Mouse (Mus musculus): ENCODE results near the gene Slc44a5. TPM values are rescaled to one million over a fixed set of nuclear protein-coding genes. Genes with fewer than 3 reads are reported as not detected.

The Slc44a5 gene
- under 1 TPM; 0.85 to 0.95 TPM for total RNA-seq (2021)
- long read RNA-seq, experiment 1, partial matches to known transcripts = 0 of 1 reads
- long read RNA-seq, experiment 1, other reads (novel, unspliced or antisense) = 1 of 1 reads
- long read RNA-seq, experiment 2 = 0 reads

DNA sequence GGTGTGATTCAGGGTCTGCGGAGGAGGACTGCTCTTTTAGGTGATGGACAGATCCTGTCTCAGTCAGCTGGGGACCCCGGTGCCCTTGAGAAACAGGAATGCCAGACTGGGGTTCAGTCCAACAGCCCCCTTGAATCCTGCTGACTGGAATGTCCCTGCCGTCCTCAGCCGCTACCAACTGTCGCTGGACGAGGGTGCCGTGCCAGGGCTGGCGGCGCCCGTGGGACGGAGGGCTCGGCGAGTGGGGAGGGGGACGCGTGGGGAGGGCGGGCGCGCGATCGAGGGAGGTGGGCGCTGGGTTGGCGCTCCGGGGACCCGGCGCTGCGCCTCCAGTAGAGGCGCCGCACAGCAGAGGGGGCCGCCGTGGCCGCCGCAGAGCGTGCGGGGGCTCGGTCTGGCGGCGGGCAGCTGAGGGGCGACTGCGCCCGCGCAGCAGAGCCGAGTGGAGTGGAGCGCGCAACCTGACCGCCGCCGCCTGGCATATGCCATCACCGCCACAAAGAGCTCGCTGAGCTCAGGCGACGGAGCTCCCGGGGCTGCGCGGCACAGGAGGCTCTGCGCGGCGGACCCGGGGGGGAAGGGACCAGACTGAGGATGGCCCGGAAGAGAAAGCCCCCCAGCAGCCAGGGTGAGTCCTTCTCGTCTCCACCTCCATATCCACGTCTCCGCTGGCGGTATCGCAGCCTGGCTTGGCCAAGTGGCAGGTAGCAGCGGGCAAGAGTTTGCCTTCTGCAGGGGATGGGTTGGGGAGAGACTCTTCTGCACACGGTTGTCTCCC is at the start of gene Slc44a5:
Slc44a5 (plus strand) TSS at position 266 of the 778 bp plus-strand sequence.
- DNase-seq (ENCODE audit: low spot score in 2 of 2) = no peak

DNA sequence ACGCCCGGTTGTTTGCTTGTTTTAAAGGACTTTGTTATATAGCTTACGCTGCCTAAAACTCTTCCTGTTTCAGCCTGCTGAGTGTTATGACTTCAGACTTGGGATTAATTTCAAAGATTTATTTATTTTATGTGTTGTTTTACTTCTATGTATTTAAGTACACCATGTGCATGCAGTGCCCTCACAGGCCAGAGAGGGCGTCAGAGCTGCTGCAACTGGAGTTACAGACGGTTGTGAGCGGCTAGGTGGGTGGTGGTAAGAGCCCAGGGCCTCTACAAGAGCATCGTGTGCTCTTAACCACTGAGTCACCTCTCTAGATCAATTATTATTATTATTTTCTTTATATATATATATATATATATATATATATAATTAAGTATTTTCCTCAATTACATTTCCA is 46.9 kb upstream of the Slc44a5 start:
- DNase-seq (ENCODE audit: low spot score in 2 of 2) = no peak

DNA sequence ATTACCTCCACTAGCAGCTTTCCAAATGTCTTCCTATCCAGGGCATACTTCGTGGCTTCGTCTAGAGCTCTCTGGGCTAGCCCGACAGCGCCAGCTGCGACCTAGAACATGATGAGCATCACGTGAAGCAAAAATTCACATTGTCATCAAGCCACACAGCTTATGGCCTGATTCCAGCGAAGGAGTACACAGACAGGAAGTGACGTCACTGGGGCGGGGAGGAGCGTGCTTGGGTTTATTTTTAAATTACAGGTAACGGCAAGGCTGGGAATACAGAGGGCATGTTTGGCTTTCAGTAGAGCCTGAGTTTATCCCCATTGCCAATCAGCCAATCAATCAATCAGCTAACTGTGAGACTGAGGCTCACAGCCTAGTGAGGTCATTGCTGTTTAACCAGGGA is 43.7 kb upstream of the Slc44a5 start:
- DNase-seq (ENCODE audit: low spot score in 2 of 2) = no peak

DNA sequence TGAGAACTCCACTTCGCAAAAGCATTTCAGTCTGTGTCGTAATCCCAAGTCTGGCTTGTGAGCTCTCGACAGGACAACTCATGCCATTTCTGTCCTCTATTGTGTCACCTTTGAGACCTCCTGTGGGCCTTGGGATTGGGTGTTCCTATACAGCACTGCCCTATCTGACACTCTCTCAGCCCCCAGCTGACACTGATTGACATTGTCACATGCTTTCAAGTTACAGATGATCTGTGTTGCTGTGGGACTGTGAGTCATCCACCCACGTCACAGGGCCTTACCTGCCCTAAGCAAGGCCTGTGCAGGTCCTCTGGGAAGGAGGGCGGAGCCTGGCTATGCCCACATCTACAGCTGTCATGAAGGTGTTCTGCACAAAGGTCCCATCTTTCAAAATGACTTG is 40.8 kb upstream of the Slc44a5 start:
- no peak for DNase-seq (ENCODE audit: low spot score in 2 of 2)

DNA sequence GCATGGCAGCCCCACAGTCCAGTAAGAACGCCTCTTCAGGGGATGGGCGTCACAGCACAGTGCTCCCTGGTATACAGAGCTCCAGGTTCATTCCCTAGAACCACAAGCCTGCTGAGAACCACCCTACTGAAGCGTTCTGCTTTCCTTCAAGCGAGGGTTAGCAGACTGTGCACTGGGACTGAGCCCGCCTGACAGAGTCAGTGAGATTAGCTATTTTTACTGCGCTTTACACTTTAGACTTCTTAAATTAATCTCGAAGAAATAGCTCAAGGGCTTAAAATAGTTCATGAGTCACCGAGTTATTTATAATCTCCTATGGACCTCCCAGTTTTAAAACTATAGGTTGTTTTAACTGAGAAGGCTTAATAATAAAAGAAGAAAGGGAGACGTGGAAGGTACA is 37.4 kb upstream of the Slc44a5 start:
- no peak for DNase-seq (ENCODE audit: low spot score in 2 of 2)

DNA sequence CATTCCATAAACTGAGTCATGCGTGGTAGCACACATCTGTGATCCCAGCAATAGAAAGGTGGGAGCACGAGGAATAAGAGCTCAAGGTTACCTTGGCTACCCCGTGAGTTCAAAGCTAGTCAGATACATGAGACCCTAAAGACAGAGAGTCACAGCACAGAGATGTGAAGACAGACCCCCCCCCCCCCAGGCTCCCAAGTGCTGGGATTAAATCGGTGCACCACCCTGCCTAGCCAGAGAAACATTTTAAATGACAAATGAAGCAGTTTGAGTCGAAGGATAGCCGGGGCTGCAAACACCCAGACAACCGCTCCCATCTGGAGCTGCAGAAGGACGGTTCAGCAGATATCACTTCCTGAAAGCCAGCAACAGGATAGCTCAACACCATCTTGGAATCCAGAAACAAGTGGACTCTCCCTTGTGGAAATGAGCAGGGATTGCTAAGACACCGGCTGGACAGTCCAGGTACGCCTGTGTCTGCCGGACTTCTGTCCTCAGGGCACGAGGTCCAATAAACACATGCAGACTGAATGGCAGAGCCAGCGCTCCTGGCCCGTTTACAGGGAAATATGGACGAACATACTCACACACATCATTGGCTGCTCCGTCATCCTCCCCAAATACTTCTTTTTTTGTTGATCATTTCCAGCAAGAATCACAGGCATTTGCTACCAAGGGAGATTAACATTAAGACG is 36.0 kb upstream of the Slc44a5 start:
- DNase-seq (ENCODE audit: low spot score in 2 of 2) = no peak

DNA sequence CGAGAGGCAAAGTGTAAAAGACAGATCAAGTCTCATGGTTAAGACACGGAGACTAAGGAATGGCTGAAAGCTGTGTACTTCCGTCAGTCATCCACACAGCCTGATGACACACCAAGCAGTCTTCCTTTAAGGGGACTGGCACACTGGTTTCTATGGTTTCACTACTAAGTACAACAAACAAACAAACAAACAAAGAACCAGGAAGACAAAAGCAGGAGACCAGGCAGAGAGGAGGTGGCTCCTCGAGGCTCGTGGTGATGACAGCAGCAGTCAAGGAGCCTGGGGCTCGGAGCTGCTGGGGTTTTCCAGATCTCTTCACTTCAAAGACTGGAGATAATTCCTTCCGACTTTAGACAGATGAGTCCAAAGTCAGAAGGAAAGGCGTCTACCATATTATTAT is 33.2 kb upstream of the Slc44a5 start:
- no peak for DNase-seq (ENCODE audit: low spot score in 2 of 2)

DNA sequence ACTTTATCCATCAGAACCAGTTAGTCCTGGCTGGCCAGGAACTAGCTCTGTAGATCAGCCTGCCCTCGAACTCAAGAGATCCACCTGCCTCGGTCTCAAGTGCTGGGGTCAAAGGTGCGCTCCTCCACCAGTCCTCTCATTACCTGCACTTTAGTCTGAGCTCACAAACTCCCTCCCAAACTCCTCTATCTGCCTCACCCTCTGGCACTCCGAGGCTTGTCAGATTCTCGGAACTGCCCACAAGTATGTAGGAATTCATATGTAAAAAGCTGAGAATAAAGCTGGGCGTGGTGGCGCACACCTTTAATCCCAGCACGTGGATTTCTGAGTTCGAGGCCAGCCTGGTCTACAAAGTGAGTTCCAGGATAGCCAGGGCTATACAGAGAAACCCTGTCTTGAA is 32.8 kb upstream of the Slc44a5 start:
- DNase-seq (ENCODE audit: low spot score in 2 of 2) = no peak

DNA sequence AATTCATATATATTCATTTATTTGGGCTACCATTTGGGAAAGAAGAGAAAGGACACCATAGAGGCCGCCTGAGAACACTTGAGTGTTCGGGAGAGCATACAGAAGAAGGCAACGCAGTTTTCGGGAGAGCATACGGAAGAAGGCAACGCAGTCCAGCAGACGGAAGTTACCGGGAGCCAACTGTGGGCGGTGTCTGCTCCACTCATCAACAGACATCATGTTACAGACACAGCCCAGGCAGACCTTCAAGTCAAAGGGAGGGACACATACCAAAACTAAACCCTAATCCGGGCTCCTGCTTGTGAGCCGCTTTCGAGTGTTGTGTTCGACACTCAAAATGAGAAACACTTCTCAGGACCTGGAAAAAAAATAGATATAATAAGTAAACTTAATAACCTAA is 31.6 kb upstream of the Slc44a5 start:
- no peak for DNase-seq (ENCODE audit: low spot score in 2 of 2)

DNA sequence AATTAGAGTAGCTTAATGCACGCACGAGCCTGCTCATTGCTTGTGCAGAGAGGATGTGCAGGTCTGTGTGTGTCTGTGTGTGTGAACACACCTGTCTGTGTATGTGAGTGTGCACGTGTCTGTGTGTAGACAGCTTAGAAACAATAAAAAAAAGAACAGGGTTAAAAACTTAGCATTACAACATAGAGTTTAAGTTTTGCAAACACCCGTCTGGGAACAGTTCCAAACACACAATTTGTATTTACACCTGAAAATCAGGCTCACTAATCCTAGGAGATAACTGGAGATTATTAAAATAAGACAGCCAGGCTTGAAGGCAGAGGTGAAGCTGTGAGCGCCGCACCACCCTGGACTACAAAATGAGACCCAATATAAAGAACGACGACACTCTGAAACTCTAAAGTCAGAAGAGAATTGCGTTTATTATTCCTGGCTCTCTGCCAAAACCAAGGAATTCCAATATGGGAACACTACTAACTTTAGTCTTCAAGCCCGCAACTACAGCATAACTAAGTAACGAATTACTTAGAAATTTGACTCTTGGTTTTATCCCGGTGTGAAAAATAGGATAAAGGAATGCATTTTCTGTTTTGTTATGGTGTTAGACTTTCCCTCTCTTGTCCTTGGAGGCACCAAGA is 30.1 kb upstream of the Slc44a5 start:
- DNase-seq (ENCODE audit: low spot score in 2 of 2) = no peak

DNA sequence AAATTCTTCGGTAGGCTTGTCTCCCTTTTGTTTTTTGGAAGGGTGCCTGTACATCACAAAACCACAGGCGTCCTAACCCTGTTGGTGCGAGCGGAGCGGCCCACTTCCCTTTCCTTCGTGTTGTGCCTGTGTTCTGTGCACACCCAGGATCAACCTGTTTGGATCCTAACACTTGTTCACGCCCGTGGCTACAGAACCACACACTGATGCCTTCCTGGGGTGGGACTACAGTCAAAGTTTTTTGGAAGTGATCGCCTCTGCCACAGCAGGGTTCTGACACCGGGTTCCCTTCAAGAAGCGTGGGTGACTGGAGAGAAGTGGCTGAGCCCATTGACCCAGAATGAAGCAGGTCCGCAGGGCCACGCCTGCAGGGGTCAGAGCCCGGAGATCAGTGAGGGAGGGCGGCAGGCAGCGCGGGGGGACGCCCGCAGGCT is 29.3 kb upstream of the Slc44a5 start:
- DNase-seq (ENCODE audit: low spot score in 2 of 2) = peak in 1 of 2 experiments; percentile 4

DNA sequence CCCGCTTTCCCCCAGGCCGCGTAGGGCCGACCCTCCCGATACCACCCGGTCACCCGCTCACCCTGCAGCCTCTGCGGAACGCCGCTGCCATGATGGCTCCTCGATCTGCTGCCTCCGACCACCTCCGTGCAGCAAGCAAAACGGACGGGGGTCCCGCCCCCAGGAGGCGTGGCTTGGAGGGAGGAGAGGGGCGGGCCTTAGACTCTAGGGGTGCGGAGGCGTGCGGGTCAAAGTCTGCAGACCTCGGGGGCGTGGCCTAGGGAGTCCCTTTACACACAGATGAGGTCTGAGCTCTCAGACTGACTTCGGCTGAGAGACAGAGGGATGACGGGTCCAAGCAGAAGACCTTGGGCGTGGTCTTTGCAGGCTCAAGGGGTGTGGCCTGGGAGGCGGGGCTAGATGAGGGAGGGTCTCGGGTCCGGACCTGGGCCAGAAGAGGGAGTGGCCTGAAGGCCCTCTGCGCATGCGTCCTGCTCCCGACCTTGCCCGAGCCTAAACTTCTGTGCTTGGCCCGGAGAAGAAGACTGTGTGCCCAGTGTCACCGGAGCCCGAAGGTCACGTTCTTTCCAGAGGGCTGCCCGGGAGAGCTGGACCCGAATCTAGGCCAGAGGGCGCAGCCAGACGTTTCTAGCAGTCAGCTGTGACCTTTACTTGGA is 28.8 kb upstream of the Slc44a5 start, which contains the start of gene Acadm:
Acadm (minus strand) TSS at position 298 of the 656 bp plus-strand sequence.
- DNase-seq (ENCODE audit: low spot score in 2 of 2) = peak; percentile 96 to 99

DNA sequence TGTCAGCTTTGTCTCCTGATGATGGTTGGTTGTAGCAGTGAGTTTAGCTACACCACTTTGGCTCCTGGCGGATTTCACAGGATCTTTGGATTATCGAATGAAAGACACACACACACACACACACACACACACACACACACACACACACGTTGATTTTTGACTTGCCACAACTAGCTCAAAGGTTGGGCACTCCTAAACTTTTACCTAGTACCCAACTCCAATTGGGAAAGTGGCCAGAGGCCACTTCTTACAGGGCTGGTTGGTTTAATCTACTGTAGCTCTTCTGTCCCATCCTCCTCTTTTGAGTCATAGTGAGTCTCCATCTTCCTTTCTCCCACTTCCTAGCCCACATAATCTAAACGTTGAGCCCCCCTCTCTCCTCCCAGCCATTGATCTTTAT is 26.0 kb upstream of the Slc44a5 start:
- DNase-seq (ENCODE audit: low spot score in 2 of 2) = no peak

DNA sequence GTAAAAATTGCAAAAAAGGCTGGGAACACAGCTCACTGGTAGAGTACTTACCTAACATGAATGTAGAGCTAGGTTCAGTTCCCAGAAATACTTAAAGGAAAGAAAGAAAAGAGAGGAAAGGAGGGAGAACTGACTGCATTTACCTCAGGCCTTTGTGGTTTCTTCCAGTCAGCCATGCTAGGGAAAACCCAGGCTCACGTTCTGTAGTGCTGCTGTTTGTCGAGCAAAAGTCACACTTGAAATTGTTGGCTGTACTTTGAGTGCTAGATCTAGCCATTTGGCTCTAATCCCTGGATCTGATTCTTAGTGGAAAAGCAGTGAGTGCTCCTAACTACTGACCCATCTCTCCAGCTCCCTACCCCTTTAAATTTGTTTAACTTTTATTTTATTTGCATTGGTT is 25.1 kb upstream of the Slc44a5 start:
- no peak for DNase-seq (ENCODE audit: low spot score in 2 of 2)

DNA sequence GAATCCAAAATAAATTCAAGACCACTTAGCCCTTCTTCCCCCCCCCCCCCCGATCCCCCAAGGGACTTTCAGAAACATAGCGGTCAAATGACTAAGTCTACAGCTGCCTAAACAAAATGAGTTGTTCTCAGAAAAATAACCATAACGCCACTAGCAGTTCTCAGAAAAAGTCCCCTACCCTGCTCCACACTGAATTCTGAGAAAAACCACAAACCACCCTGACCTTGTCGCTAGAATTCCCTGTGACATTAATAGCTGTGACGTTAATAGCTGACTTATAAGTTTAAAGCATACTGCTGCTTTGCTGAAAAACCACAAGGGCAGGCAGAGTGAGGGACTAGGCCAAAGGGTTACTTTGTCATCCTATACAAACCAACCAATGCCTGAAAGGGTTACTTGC is 15.3 kb upstream of the Slc44a5 start:
- DNase-seq (ENCODE audit: low spot score in 2 of 2) = no peak

DNA sequence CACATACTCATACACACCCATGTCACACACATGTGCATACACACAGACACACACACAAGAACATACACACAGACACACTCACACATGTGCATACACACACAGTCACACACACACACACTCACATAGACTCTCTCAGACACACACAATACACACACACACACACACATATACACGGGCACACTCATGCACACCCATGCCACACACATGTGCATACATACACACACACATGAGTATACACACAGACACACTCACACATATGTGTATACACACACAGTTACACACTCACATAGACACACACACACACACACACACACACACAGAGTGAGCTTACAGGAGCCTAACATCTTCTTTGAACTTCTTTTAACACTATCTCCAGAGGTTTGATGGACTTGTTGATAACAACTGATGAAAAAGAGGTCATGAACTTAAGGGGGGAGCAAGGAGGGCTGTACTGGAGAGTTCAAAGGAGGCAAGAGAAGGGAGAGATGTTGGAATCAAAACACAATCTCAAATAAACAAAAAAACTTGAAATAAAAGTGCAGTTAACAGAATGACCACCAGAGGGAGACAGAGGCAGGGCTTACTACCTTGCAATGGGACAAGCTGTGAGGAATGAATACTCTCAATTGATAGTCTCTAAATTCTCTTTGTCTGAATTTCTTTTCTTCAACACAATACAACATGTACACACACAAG is 14.1 kb upstream of the Slc44a5 start:
- no peak for DNase-seq (ENCODE audit: low spot score in 2 of 2)

DNA sequence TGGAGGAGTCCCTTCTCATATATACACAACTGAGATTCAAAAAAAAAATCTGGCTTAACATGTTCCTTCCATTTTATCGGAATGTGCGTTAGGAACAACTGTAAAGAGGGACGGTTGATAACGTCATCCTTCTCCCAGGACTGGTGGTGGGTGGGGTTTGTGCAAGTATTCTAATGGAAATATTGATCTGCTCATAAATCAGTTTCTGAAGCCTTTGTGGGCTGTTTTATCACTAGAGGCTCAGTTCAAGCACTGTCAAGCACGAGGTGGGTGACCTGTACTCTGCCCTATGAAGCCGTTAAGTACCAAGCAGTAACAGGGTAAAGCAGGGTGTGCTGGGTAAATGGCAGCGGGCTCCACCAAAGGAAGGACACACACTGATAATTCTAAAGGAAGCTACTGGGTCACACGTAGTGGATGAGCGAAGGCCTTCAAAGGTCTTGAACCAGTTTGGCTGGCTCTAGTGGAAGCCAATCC is 13.5 kb upstream of the Slc44a5 start:
- no peak for DNase-seq (ENCODE audit: low spot score in 2 of 2)

DNA sequence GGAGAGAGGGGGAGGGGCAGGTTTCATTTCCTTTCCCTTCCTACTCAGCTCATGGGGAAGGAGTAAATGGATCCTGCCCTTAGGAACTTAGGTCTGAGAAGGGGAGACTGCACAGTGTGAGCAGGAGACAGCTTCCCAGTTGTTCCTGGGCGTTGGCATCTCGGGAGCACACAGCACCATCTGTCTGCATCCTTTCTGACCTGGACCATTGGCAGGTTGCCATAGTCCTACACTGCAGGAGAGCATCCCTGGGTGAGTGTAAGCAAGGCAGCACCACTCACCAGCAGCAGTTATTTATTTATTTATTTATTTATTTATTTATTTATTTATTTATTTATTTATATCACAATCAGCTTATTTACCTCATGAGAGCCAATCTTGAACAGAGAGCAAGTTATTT is 12.4 kb upstream of the Slc44a5 start:
- DNase-seq (ENCODE audit: low spot score in 2 of 2) = no peak

DNA sequence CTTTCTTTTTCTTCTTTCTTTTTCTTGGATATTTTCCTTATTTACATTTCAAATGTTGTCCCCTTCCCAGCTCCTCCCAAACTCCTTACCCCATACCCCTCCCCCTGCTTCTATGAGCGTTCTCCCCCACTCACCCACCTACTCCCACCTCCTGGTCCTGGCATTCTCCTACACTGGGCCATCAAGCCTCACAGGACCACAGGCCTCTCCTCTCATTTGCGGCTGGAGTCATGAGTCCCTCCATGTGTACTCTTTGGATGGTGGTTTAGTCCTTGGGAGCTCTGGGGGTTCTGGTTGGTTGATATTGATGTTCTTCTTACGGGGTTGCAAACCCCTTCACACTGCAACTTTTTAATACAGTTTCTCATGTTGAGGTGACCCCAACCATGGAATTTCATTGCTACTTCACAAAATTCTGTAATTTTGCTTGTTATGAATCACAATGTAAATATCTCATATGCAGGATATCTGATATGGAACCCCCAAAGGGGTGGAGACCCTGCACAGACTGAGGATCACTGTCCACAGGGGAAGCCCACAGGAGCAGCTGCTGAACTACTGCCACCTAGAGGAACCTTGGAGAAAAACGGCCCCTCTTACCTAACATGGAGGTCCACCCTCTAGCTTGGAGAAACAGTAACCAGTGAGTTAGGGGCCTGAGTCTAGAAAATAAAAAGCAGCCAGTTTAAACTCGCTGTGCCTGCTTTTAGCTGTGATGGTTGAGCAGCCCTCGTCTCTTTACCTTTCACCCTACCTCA is 11.4 kb upstream of the Slc44a5 start:
- DNase-seq (ENCODE audit: low spot score in 2 of 2) = no peak

DNA sequence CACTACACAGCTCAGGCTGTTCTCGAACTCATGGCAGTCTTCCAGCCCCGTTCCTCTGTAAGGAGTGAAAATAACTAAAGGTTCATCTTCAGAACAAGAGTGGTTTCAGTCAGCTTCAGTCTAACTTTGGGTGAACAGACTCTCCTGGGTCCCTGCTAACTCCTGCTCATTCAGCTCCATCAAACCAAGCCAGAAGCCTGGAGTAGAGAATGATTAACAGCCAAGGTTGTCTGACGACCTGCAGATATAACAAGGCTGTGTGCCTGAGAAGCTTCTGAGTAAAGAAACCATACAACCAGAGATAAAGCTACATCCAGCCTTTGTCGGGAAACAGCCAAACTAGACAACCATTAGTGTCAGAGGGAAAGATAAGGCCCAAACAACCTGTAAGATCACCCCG is 5.8 kb upstream of the Slc44a5 start:
- DNase-seq (ENCODE audit: low spot score in 2 of 2) = no peak
